Mouse (Mus musculus): ENCODE results near the gene Ccdc73. TPM values are rescaled to one million over a fixed set of nuclear protein-coding genes. Genes with fewer than 3 reads are reported as not detected.
"Not testable (repeated sequence)": the region's sequence is repeated elsewhere in the genome, so short reads cannot be mapped to it uniquely, and the experiment has no call there.

The Ccdc73 gene
- polyA plus RNA-seq, 1 experiment from 2014 or later = 4.7 TPM

GRCm38 (mm10) chr2:104860426-104860825, 7.2 kb upstream of the Ccdc73 start:
- no peak overlapping the region for H3K4me2 ChIP-seq (replicated peaks; ENCODE audit: low read depth, low read length)
- no peak overlapping the region for H3K9ac ChIP-seq (replicated peaks; ENCODE audit: low read length)
- no peak overlapping the region for H3K4me3 ChIP-seq (ENCODE audit: low read length)
- no peaks in the 10 kb centered on the region for H3K4me1 ChIP-seq (ENCODE audit: insufficient read depth, low read length)
- H3K36me3 ChIP-seq (ENCODE audit: insufficient read depth, low read length) = no peaks in the 10 kb centered on the region
- ATAC-seq (ENCODE audit: low FRiP score, low TSS enrichment) = no peak
- no peak overlapping the region for H3K27ac ChIP-seq (ENCODE audit: low read length)
- 77% methylated on average over 10 of the region's 10 CpGs for WGBS
- H3K9me3 ChIP-seq (ENCODE audit: low read length) = no peaks in the 10 kb centered on the region
- no peaks in the 10 kb centered on the region for H3K27me3 ChIP-seq (ENCODE audit: insufficient read depth, low read length)

- Histone ChIP-seq H3K9me3 (ENCODE audit: low read length) (no peaks in the 10 kb centered on the region), H3K4me1 (ENCODE audit: insufficient read depth, low read length) (no peaks in the 10 kb centered on the region), H3K4me2 (replicated peaks; ENCODE audit: low read depth, low read length) (no peak overlapping the region), H3K4me3 (ENCODE audit: low read length) (no peak overlapping the region), H3K9ac (replicated peaks; ENCODE audit: low read length) (no peak overlapping the region), H3K36me3 (ENCODE audit: insufficient read depth, low read length) (no peaks in the 10 kb centered on the region), H3K27ac (ENCODE audit: low read length) (no peak overlapping the region), H3K27me3 (ENCODE audit: insufficient read depth, low read length) (no peaks in the 10 kb centered on the region)
- no peak for ATAC-seq (ENCODE audit: low FRiP score, low TSS enrichment)
- 90% methylated on average over 4 of the region's 4 CpGs for WGBS
These were observed 3.3 kb upstream of the Ccdc73 start for GRCm38 (mm10) chr2:104864176-104864860.

GRCm38 (mm10) chr2:104869101-104869500, 1.5 kb downstream of the Ccdc73 start:
- ATAC-seq (ENCODE audit: low FRiP score, low TSS enrichment) = no peak
- Histone ChIP-seq H3K36me3 (ENCODE audit: insufficient read depth, low read length) (no peaks in the 10 kb centered on the region), H3K4me3 (ENCODE audit: low read length) (no peak overlapping the region), H3K4me2 (replicated peaks; ENCODE audit: low read depth, low read length) (no peak overlapping the region), H3K9me3 (ENCODE audit: low read length) (no peaks in the 10 kb centered on the region), H3K27me3 (ENCODE audit: insufficient read depth, low read length) (no peaks in the 10 kb centered on the region), H3K4me1 (ENCODE audit: insufficient read depth, low read length) (no peaks in the 10 kb centered on the region), H3K27ac (ENCODE audit: low read length) (no peak overlapping the region), H3K9ac (replicated peaks; ENCODE audit: low read length) (no peak overlapping the region)
- 90% methylated on average over 3 of the region's 3 CpGs for WGBS

GRCm38 (mm10) chr2:104878794-104879193, 11.2 kb downstream of the Ccdc73 start:
- Histone ChIP-seq H3K9ac (replicated peaks; ENCODE audit: low read length) (no peak overlapping the region), H3K4me3 (ENCODE audit: low read length) (no peak overlapping the region), H3K27ac (ENCODE audit: low read length) (no peak overlapping the region), H3K27me3 (ENCODE audit: insufficient read depth, low read length) (no peaks in the 10 kb centered on the region), H3K36me3 (ENCODE audit: insufficient read depth, low read length) (no peaks in the 10 kb centered on the region), H3K4me2 (replicated peaks; ENCODE audit: low read depth, low read length) (no peak overlapping the region), H3K4me1 (ENCODE audit: insufficient read depth, low read length) (no peaks in the 10 kb centered on the region), H3K9me3 (ENCODE audit: low read length) (no peaks in the 10 kb centered on the region)
- no peak for ATAC-seq (ENCODE audit: low FRiP score, low TSS enrichment)
- WGBS = 83% methylated on average over 8 of the region's 8 CpGs

GRCm38 (mm10) chr2:104886109-104886508, 18.5 kb downstream of the Ccdc73 start:
- H3K27me3 ChIP-seq (ENCODE audit: insufficient read depth, low read length) = no peaks in the 10 kb centered on the region
- no peak overlapping the region for H3K4me3 ChIP-seq (ENCODE audit: low read length)
- H3K27ac ChIP-seq (ENCODE audit: low read length) = no peak overlapping the region
- no peaks in the 10 kb centered on the region for H3K9me3 ChIP-seq (ENCODE audit: low read length)
- H3K36me3 ChIP-seq (ENCODE audit: insufficient read depth, low read length) = no peaks in the 10 kb centered on the region
- no peak overlapping the region for H3K9ac ChIP-seq (replicated peaks; ENCODE audit: low read length)
- H3K4me1 ChIP-seq (ENCODE audit: insufficient read depth, low read length) = no peaks in the 10 kb centered on the region
- 92% methylated on average over 18 of the region's 18 CpGs for WGBS
- no peak overlapping the region for H3K4me2 ChIP-seq (replicated peaks; ENCODE audit: low read depth, low read length)
- no peak for ATAC-seq (ENCODE audit: low FRiP score, low TSS enrichment)

- not testable (repeated sequence) for ATAC-seq (ENCODE audit: low FRiP score, low TSS enrichment); H3K27me3 ChIP-seq (ENCODE audit: insufficient read depth, low read length); H3K4me1 ChIP-seq (ENCODE audit: insufficient read depth, low read length); H3K4me3 ChIP-seq (ENCODE audit: low read length); H3K4me2 ChIP-seq (replicated peaks; ENCODE audit: low read depth, low read length); H3K27ac ChIP-seq (ENCODE audit: low read length); H3K36me3 ChIP-seq (ENCODE audit: insufficient read depth, low read length); H3K9me3 ChIP-seq (ENCODE audit: low read length); H3K9ac ChIP-seq (replicated peaks; ENCODE audit: low read length)
- 59% methylated on average over 2 of the region's 2 CpGs for WGBS
These were observed 19.7 kb downstream of the Ccdc73 start for GRCm38 (mm10) chr2:104887331-104887730.

- no peak overlapping the region for H3K4me3 ChIP-seq (ENCODE audit: low read length)
- no peaks in the 10 kb centered on the region for H3K9me3 ChIP-seq (ENCODE audit: low read length)
- no peak overlapping the region for H3K9ac ChIP-seq (replicated peaks; ENCODE audit: low read length)
- ATAC-seq (ENCODE audit: low FRiP score, low TSS enrichment) = peak; percentile 63; the same call in 1 of the 2 replicates
- no peak overlapping the region for H3K4me2 ChIP-seq (replicated peaks; ENCODE audit: low read depth, low read length)
- H3K4me1 ChIP-seq (ENCODE audit: insufficient read depth, low read length) = no peaks in the 10 kb centered on the region
- H3K27ac ChIP-seq (ENCODE audit: low read length) = no peak overlapping the region
- no peaks in the 10 kb centered on the region for H3K36me3 ChIP-seq (ENCODE audit: insufficient read depth, low read length)
- 22% methylated on average over 10 of the region's 10 CpGs for WGBS
- no peaks in the 10 kb centered on the region for H3K27me3 ChIP-seq (ENCODE audit: insufficient read depth, low read length)
These were observed 20.4 kb downstream of the Ccdc73 start for GRCm38 (mm10) chr2:104887882-104888566.

GRCm38 (mm10) chr2:104899975-104900374, 32.4 kb downstream of the Ccdc73 start:
- H3K9ac ChIP-seq (replicated peaks; ENCODE audit: low read length) = no peak overlapping the region
- H3K4me2 ChIP-seq (replicated peaks; ENCODE audit: low read depth, low read length) = no peak overlapping the region
- no peak for ATAC-seq (ENCODE audit: low FRiP score, low TSS enrichment)
- no peak overlapping the region for H3K4me3 ChIP-seq (ENCODE audit: low read length)
- H3K9me3 ChIP-seq (ENCODE audit: low read length) = peaks cover 5% of the 10 kb centered on the region; the same call in 1 of the 2 replicates
- H3K27me3 ChIP-seq (ENCODE audit: insufficient read depth, low read length) = no peaks in the 10 kb centered on the region
- no peak overlapping the region for H3K27ac ChIP-seq (ENCODE audit: low read length)
- 90% methylated on average over 2 of the region's 2 CpGs for WGBS
- no peaks in the 10 kb centered on the region for H3K36me3 ChIP-seq (ENCODE audit: insufficient read depth, low read length)
- no peaks in the 10 kb centered on the region for H3K4me1 ChIP-seq (ENCODE audit: insufficient read depth, low read length)

- no peaks in the 10 kb centered on the region for H3K9me3 ChIP-seq (ENCODE audit: low read length)
- no peak for ATAC-seq (ENCODE audit: low FRiP score, low TSS enrichment)
- H3K4me3 ChIP-seq (ENCODE audit: low read length) = no peak overlapping the region
- H3K27me3 ChIP-seq (ENCODE audit: insufficient read depth, low read length) = no peaks in the 10 kb centered on the region
- no peak overlapping the region for H3K27ac ChIP-seq (ENCODE audit: low read length)
- H3K4me2 ChIP-seq (replicated peaks; ENCODE audit: low read depth, low read length) = no peak overlapping the region
- 89% methylated on average over 3 of the region's 3 CpGs for WGBS
- no peaks in the 10 kb centered on the region for H3K4me1 ChIP-seq (ENCODE audit: insufficient read depth, low read length)
- no peaks in the 10 kb centered on the region for H3K36me3 ChIP-seq (ENCODE audit: insufficient read depth, low read length)
- H3K9ac ChIP-seq (replicated peaks; ENCODE audit: low read length) = no peak overlapping the region
These were observed 48.1 kb downstream of the Ccdc73 start for GRCm38 (mm10) chr2:104915709-104916108.

- Histone ChIP-seq H3K4me2 (replicated peaks; ENCODE audit: low read depth, low read length) (no peak overlapping the region), H3K36me3 (ENCODE audit: insufficient read depth, low read length) (no peaks in the 10 kb centered on the region), H3K4me3 (ENCODE audit: low read length) (no peak overlapping the region), H3K4me1 (ENCODE audit: insufficient read depth, low read length) (no peaks in the 10 kb centered on the region), H3K9me3 (ENCODE audit: low read length) (no peaks in the 10 kb centered on the region), H3K27ac (ENCODE audit: low read length) (no peak overlapping the region), H3K9ac (replicated peaks; ENCODE audit: low read length) (no peak overlapping the region), H3K27me3 (ENCODE audit: insufficient read depth, low read length) (no peaks in the 10 kb centered on the region)
- 24% methylated on average over 1 of the region's 1 CpGs for WGBS
- ATAC-seq (ENCODE audit: low FRiP score, low TSS enrichment) = no peak
These were observed 96.9 kb downstream of the Ccdc73 start for GRCm38 (mm10) chr2:104964492-104964891.

All from kidney, embryonic 16.5 days (tissue).